Mouse (Mus musculus): ENCODE results near the gene Olfr483. TPM values are rescaled to one million over a fixed set of nuclear protein-coding genes. Genes with fewer than 3 reads are reported as not detected.

Olfr483 gene
- not detected in 2 replicates for polyA plus RNA-seq (2015; fragmentation: Nextera tagmentation; extraction: Ambion mirVana)

- H3K9me3 ChIP-seq, result no peaks in the 10 kb centered on the region
- WGBS, result 83% methylated on average over 1 of the region's 1 CpGs
- no peak for ATAC-seq (replicated peaks)
- no peak within 1 kb of the TSS for H3K4me3 ChIP-seq
- H3K27ac ChIP-seq (replicated peaks), result no peak within 1 kb of the TSS
- H3K36me3 ChIP-seq, result no peaks in the 10 kb centered on the region
- no peaks in the 10 kb centered on the region for H3K4me1 ChIP-seq
- H3K4me2 ChIP-seq (replicated peaks), result no peak within 1 kb of the TSS
- no peak within 1 kb of the TSS for H3K9ac ChIP-seq (replicated peaks)
- no peaks in the 10 kb centered on the region for H3K27me3 ChIP-seq
Measured at GRCm38 (mm10) chr7:108100549-108100948, at the start of gene Olfr483. Olfr483 (plus strand) TSS chr7:108100849.

- WGBS, result 90% methylated on average over 1 of the region's 1 CpGs
- Histone ChIP-seq H3K27me3 (no peaks in the 10 kb centered on the region), H3K4me2 (replicated peaks) (no peak within 1 kb of the TSS)
Measured at GRCm38 (mm10) chr7:108067246-108067645, 33.4 kb upstream of the Olfr483 start, which contains the start of gene Olfr480. Olfr480 (minus strand) TSS chr7:108067346.

GRCm38 (mm10) chr7:108079555-108079954 is 21.1 kb upstream of the Olfr483 start, which contains the start of gene Olfr481:
Olfr481 (plus strand) TSS chr7:108079855.
- Histone ChIP-seq H3K36me3 (no peaks in the 10 kb centered on the region), H3K27me3 (no peaks in the 10 kb centered on the region), H3K4me1 (no peaks in the 10 kb centered on the region), H3K4me2 (replicated peaks) (no peak within 1 kb of the TSS), H3K27ac (replicated peaks) (no peak within 1 kb of the TSS), H3K4me3 (no peak within 1 kb of the TSS), H3K9ac (replicated peaks) (no peak within 1 kb of the TSS), H3K9me3 (no peaks in the 10 kb centered on the region)
- ATAC-seq (replicated peaks), result no peak

More at GRCm38 (mm10) chr7:108067246-108067645, 33.4 kb upstream of the Olfr483 start, which contains the start of gene Olfr480:
- Histone ChIP-seq H3K27ac (replicated peaks) (no peak within 1 kb of the TSS), H3K4me3 (no peak within 1 kb of the TSS), H3K9ac (replicated peaks) (no peak within 1 kb of the TSS), H3K9me3 (no peaks in the 10 kb centered on the region), H3K36me3 (no peaks in the 10 kb centered on the region), H3K4me1 (no peaks in the 10 kb centered on the region)
- no peak for ATAC-seq (replicated peaks)

GRCm38 (mm10) chr7:108097486-108097885 is 3.2 kb upstream of the Olfr483 start, which contains the start of gene Olfr482:
Olfr482 (minus strand) TSS chr7:108097586.
- Histone ChIP-seq H3K9me3 (no peaks in the 10 kb centered on the region), H3K36me3 (no peaks in the 10 kb centered on the region), H3K4me3 (no peak within 1 kb of the TSS), H3K9ac (replicated peaks) (no peak within 1 kb of the TSS), H3K27ac (replicated peaks) (no peak within 1 kb of the TSS), H3K27me3 (no peaks in the 10 kb centered on the region), H3K4me2 (replicated peaks) (no peak within 1 kb of the TSS), H3K4me1 (no peaks in the 10 kb centered on the region)
- WGBS, result 93% methylated on average over 1 of the region's 1 CpGs
- no peak for ATAC-seq (replicated peaks)

GRCm38 (mm10) chr7:108120681-108121080 is 20.0 kb downstream of the Olfr483 start:
- no peaks in the 10 kb centered on the region for H3K36me3 ChIP-seq
- no peaks in the 10 kb centered on the region for H3K27me3 ChIP-seq
- WGBS, result 30% methylated on average over 1 of the region's 1 CpGs
- no peak overlapping the region for H3K4me2 ChIP-seq (replicated peaks)
- no peak overlapping the region for H3K27ac ChIP-seq (replicated peaks)
- no peak overlapping the region for H3K9ac ChIP-seq (replicated peaks)
- H3K4me1 ChIP-seq, result no peaks in the 10 kb centered on the region
- no peak for ATAC-seq (replicated peaks)
- H3K4me3 ChIP-seq, result no peak overlapping the region
- H3K9me3 ChIP-seq, result no peaks in the 10 kb centered on the region

- Histone ChIP-seq H3K27ac (replicated peaks) (no peak overlapping the region), H3K4me2 (replicated peaks) (no peak overlapping the region), H3K27me3 (no peaks in the 10 kb centered on the region), H3K9ac (replicated peaks) (no peak overlapping the region), H3K4me1 (no peaks in the 10 kb centered on the region), H3K9me3 (no peaks in the 10 kb centered on the region), H3K4me3 (no peak overlapping the region), H3K36me3 (no peaks in the 10 kb centered on the region)
- 81% methylated on average over 1 of the region's 1 CpGs for WGBS
- no peak for ATAC-seq (replicated peaks)
Measured at GRCm38 (mm10) chr7:108121416-108121815, 20.8 kb downstream of the Olfr483 start.

- Histone ChIP-seq H3K4me1 (no peaks in the 10 kb centered on the region), H3K9ac (replicated peaks) (no peak within 1 kb of the TSS), H3K36me3 (no peaks in the 10 kb centered on the region), H3K27me3 (no peaks in the 10 kb centered on the region), H3K9me3 (no peaks in the 10 kb centered on the region), H3K4me2 (replicated peaks) (no peak within 1 kb of the TSS), H3K4me3 (no peak within 1 kb of the TSS), H3K27ac (replicated peaks) (no peak within 1 kb of the TSS)
- ATAC-seq (replicated peaks), result no peak
Measured at GRCm38 (mm10) chr7:108127349-108127748, 26.7 kb downstream of the Olfr483 start, which contains the start of gene Olfr484. Olfr484 (minus strand) TSS chr7:108127449.

Other genes starting within 250 kb of the Olfr483 start
- not detected in 2 replicates for gene Olfr472, start 202.9 kb upstream of the Olfr483 start, polyA plus RNA-seq (2015; fragmentation: Nextera tagmentation; extraction: Ambion mirVana)
- not detected in 2 replicates for gene Olfr473, start 170.4 kb upstream of the Olfr483 start, polyA plus RNA-seq (2015; fragmentation: Nextera tagmentation; extraction: Ambion mirVana)
- not detected in 2 replicates for gene Olfr474, start 146.2 kb upstream of the Olfr483 start, polyA plus RNA-seq (2015; fragmentation: Nextera tagmentation; extraction: Ambion mirVana)
- not detected in 2 replicates for gene Olfr476, start 136.0 kb upstream of the Olfr483 start, polyA plus RNA-seq (2015; fragmentation: Nextera tagmentation; extraction: Ambion mirVana)
- gene Olfr477, start 114.2 kb upstream of the Olfr483 start, polyA plus RNA-seq (2015; fragmentation: Nextera tagmentation; extraction: Ambion mirVana), result not detected in 2 replicates
- gene Olfr478, start 66.9 kb upstream of the Olfr483 start, polyA plus RNA-seq (2015; fragmentation: Nextera tagmentation; extraction: Ambion mirVana), result not detected in 2 replicates
- gene Olfr479, start 50.2 kb upstream of the Olfr483 start, polyA plus RNA-seq (2015; fragmentation: Nextera tagmentation; extraction: Ambion mirVana), result not detected in 2 replicates
- not detected in 2 replicates for gene Olfr480, start 33.5 kb upstream of the Olfr483 start, polyA plus RNA-seq (2015; fragmentation: Nextera tagmentation; extraction: Ambion mirVana)
- not detected in 2 replicates for gene Olfr481, start 21.0 kb upstream of the Olfr483 start, polyA plus RNA-seq (2015; fragmentation: Nextera tagmentation; extraction: Ambion mirVana)
- gene Olfr482, start 3.3 kb upstream of the Olfr483 start, polyA plus RNA-seq (2015; fragmentation: Nextera tagmentation; extraction: Ambion mirVana), result 0.08 and 0.09 TPM in 2 replicates
- not detected in 2 replicates for gene Olfr484, start 26.6 kb downstream of the Olfr483 start, polyA plus RNA-seq (2015; fragmentation: Nextera tagmentation; extraction: Ambion mirVana)
- gene Olfr485, start 59.0 kb downstream of the Olfr483 start, polyA plus RNA-seq (2015; fragmentation: Nextera tagmentation; extraction: Ambion mirVana), result not detected in 2 replicates
- not detected in 2 replicates for gene Olfr486, start 71.9 kb downstream of the Olfr483 start, polyA plus RNA-seq (2015; fragmentation: Nextera tagmentation; extraction: Ambion mirVana)
- gene Olfr487, start 113.8 kb downstream of the Olfr483 start, polyA plus RNA-seq (2015; fragmentation: Nextera tagmentation; extraction: Ambion mirVana), result not detected in 2 replicates
- gene Olfr488, start 157.5 kb downstream of the Olfr483 start, polyA plus RNA-seq (2015; fragmentation: Nextera tagmentation; extraction: Ambion mirVana), result not detected in 2 replicates
- not detected in 2 replicates for gene Olfr490, start 188.1 kb downstream of the Olfr483 start, polyA plus RNA-seq (2015; fragmentation: Nextera tagmentation; extraction: Ambion mirVana)
- not detected in 2 replicates for gene Olfr491, start 212.6 kb downstream of the Olfr483 start, polyA plus RNA-seq (2015; fragmentation: Nextera tagmentation; extraction: Ambion mirVana)
- gene Olfr492, start 222.8 kb downstream of the Olfr483 start, polyA plus RNA-seq (2015; fragmentation: Nextera tagmentation; extraction: Ambion mirVana), result not detected in 2 replicates
- not detected in 2 replicates for gene Olfr493, start 246.1 kb downstream of the Olfr483 start, polyA plus RNA-seq (2015; fragmentation: Nextera tagmentation; extraction: Ambion mirVana)